Mouse (Mus musculus) neural tube, embryonic 12.5 days (tissue): Measurements from ENCODE around the gene Ciao1. TPM values are rescaled to one million over a fixed set of nuclear protein-coding genes. Genes with fewer than 3 reads are reported as not detected.

Source experiments
- polyA plus RNA-seq: library from polyadenylated mRNA; unstranded; fragments of >200 nt; fragmentation: Nextera tagmentation; extraction: Ambion mirVana; gene quantifications from 2 replicates; pipeline ENCODE4 v1.2.1, GENCODE M21; 2016

Gene Ciao1
- polyA plus RNA-seq, 1 experiment from 2014 or later, result 64.1 TPM

Other genes with a start within 250 kb of the Ciao1 start
- gene Ap4e1, start 239.1 kb downstream of the Ciao1 start, polyA plus RNA-seq, result 13.2 TPM in 2 replicates
- gene Blvra, start 177.2 kb downstream of the Ciao1 start, polyA plus RNA-seq, result 24.0 and 25.3 TPM in 2 replicates
- gene Ncaph, start 113.9 kb downstream of the Ciao1 start, polyA plus RNA-seq, result 58.5 and 59.6 TPM in 2 replicates
- 14.5 and 15.3 TPM in 2 replicates for gene Itpripl1, start 104.4 kb downstream of the Ciao1 start, polyA plus RNA-seq
- 2.6 and 2.8 TPM in 2 replicates for gene 1810024B03Rik, start 39.5 kb downstream of the Ciao1 start, polyA plus RNA-seq
- 71.9 and 76.8 TPM in 2 replicates for gene Snrnp200, start 39.4 kb downstream of the Ciao1 start, polyA plus RNA-seq
- gene Tmem127, start 92 bp upstream of the Ciao1 start, polyA plus RNA-seq, result 37.5 and 41.7 TPM in 2 replicates
- gene Stard7, start 22.4 kb upstream of the Ciao1 start, polyA plus RNA-seq, result 88.4 and 88.7 TPM in 2 replicates
- 9.7 TPM in 2 replicates for gene Dusp2, start 88.3 kb upstream of the Ciao1 start, polyA plus RNA-seq
- not detected in 2 replicates for gene Astl, start 90.8 kb upstream of the Ciao1 start, polyA plus RNA-seq
- gene Adra2b, start 115.4 kb upstream of the Ciao1 start, polyA plus RNA-seq, result 1.3 TPM in 2 replicates
- 0.14 TPM in 2 replicates for gene Gpat2, start 177.4 kb upstream of the Ciao1 start, polyA plus RNA-seq
- gene Fahd2a, start 196.7 kb upstream of the Ciao1 start, polyA plus RNA-seq, result 26.3 and 29.2 TPM in 2 replicates